Mouse (Mus musculus): ENCODE data around the gene Tepsin.

The Tepsin gene

DNA sequence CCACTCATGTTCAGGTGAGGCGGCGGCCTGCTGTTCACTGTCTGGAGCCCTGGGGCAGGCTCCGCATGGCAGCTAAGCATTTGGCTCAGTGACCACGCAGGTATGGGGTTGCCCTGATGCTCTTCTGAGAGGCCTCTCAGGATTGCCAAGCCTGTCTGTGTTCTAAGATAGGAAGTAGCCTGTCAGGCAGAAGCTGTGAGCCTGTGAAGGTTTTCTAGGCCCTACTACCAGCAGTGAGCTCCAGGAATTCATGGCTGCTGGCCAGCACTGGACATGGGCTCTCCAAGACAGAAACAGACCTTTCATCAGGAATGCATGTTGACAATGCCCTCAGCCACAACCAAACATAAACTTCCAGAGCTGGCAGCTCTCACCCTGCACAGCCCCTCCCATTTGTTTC is 13.6 kb upstream of the Tepsin start:
- in situ Hi-C loops (cut with MboI, MseI) = loop anchor here in 1 of 2 experiments (5.0 kb wide), 1 partner anchor 100 kb away; no protein-coding TSS in a partner anchor

DNA sequence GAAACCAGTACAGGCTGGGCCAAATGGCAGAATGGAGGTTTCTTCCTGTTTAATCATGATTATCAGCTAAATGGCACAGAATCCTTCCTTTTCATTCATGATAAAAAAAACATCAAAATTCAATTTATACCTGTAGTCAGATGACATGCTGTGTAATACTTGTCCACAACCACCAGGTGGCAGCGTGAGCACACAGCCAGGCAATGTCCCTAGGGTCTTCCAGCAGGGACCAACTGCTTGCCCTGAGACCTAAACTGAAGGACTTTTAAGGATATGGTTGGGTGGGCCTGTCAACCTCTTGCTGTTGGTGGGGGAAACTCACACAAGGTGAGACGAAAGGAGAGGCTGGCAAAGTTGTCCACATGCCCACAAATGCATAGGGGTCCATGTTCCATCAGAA is 12.5 kb upstream of the Tepsin start:
- in situ Hi-C loops (cut with MboI, MseI) = loop anchor here in 1 of 2 experiments (5.0 kb wide), 1 partner anchor 101 kb away; no protein-coding TSS in a partner anchor

GRCm38 (mm10) chr11:120110554-120110953 is 12.0 kb upstream of the Tepsin start:
- in situ Hi-C loops (cut with MboI, MseI) = loop anchor here in 1 of 2 experiments (5.0 kb wide), 1 partner anchor 102 kb away; no protein-coding TSS in a partner anchor

- in situ Hi-C loops (cut with MboI, MseI) = loop anchor here in 1 of 2 experiments (5.0 kb wide), 1 partner anchor 103 kb away; no protein-coding TSS in a partner anchor
These were observed 11.2 kb upstream of the Tepsin start for GRCm38 (mm10) chr11:120109558-120110210.

- in situ Hi-C loops (cut with MboI, MseI) = no loop called here
These were observed 9.3 kb upstream of the Tepsin start for GRCm38 (mm10) chr11:120107796-120108195.

GRCm38 (mm10) chr11:120107026-120107425 is 8.5 kb upstream of the Tepsin start:
- in situ Hi-C loops (cut with MboI, MseI) = no loop called here

DNA sequence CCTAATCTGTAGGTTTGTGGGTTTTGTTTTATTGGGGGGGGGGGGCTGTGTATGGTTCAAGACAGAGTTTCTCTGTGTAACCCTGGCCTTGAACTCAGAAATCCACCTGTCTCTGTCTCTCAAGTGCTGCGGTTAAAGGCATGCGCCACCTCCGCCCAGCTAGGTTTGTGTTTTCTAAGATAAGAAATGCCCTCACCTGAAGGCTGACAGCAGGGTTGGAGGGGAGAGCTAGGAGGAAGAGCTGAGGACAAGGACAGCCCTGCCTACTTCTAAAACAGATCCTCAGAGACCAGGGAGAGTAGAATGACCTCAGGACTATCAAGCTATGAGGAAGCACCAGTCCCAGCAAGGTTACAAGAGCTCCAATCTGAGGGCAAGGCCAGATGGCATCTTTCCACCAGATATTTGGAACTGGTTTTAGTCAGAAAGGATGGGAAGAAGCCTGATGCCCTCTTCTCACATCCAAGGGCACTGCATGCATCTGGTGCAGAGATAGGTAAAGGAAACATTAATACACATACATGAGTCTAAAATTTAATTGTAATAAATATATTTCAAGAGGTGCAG is 5.0 kb upstream of the Tepsin start:
- in situ Hi-C loops (cut with MboI, MseI) = no loop called here

- in situ Hi-C loops (cut with MboI, MseI) = no loop called here
These were observed 2.5 kb upstream of the Tepsin start for GRCm38 (mm10) chr11:120101036-120101435.

DNA sequence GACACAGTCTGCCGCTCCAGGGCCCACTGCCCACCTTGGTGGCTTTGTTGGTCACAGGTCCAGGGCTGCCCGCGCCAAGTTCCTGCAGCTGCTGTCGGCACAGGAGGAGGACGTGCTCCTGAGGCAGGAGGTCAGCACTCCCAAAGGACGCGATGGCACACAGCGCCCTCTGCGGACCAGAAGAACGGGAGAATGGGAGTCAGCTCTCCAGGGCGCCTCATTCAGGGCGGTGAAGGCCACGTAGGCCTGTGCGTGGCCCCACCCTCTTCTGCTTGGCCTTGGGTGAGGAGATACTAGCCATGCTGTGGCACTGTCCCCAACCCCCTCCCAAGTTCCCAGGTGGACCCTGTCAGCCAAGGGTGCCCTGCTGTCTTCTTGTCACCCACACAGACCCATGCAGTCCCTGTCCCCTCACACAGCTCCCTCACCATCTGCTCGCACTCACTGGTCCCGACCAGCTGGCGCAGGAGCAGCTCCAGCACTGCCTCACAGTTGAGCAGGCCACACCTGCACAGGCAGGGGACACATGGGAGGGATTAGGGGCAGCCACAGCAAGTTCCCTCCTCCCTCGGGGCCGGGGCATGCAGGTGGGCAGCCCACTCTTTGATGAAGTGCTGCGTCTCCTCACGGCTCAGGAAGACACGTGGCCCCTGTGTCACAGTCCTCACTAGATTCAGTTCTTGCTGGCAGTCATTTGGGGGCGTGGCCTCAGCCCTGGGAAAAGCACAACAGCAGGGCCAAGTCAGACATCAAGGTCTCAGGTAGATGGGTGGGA is 5.5 kb downstream of the Tepsin start:
- in situ Hi-C loops (cut with MboI, MseI) = loop anchor here in 1 of 2 experiments (10.0 kb wide), 1 partner anchor 1132 kb away; the partner anchor contains the start of gene Cybc1

- in situ Hi-C loops (cut with MboI, MseI) = loop anchor here in 1 of 2 experiments (10.0 kb wide), 1 partner anchor 1134 kb away; the partner anchor contains the start of gene Cybc1
These were observed 7.9 kb downstream of the Tepsin start for GRCm38 (mm10) chr11:120090661-120091060.

DNA sequence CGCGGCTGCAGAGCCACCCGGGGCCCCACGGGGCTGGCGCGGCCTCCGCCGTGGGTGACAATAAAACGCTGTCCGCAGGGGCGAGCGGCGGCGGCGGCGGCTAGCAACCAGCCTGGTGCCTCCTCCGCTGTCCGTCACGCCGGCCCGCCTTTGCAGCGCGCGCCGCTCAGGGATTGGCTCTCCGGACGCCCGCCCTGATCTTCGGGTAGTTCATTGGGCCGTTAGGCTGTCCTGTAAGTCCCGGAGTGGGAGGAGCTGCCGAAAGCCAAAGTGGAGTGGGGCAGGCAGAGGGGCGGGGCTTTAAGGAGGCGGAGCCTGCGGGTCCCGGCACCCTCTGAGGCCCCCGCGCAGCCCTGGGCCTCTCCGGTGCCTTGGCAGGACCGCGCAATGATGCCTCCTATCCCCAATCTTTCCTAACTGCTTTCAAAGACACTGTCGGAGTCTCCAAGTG is 11.8 kb downstream of the Tepsin start, which contains the start of gene Cep131:
TSS of gene Cep131 (minus strand) at position 126 of the 451 bp plus-strand sequence.
- in situ Hi-C loops (cut with MboI, MseI) = no loop called here

- in situ Hi-C loops (cut with MboI, MseI) = no loop called here
These were observed 12.5 kb downstream of the Tepsin start for GRCm38 (mm10) chr11:120085891-120086627.

GRCm38 (mm10) chr11:120080282-120080681 is 18.2 kb downstream of the Tepsin start:
- in situ Hi-C loops (cut with MboI, MseI) = no loop called here

GRCm38 (mm10) chr11:120076191-120076590 is 22.3 kb downstream of the Tepsin start:
- in situ Hi-C loops (cut with MboI, MseI) = no loop called here

DNA sequence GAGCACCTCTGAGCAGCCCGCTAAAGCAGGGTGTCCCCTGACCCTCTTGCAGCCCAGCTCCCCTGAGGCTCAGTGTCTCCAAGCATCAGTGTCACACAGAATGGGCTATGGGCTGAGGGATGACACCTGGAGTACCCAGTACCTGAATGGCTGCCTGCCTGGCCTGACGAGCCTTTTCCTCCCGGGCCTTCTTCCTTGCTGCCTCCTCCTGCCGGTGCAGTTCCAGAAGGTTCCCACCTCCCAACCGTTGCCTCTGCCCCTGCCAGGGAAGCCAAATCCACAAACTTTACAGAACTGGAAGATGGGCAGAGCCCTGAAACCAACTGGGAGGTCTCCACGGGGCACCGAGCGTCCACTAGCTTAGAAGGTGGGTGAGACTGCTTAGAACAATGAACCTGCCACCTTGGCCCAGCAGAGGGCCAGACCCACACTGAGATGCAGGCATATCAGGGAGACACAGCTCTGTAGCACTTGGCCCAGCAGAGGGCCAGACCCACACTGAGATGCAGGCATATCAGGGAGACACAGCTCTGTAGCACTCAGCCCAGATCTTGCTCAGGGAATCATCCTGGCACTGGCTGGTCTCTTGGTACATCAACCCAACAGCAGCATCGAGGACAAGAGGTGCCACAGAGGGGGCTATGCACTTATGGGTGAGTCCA is 25.4 kb downstream of the Tepsin start:
- in situ Hi-C loops (cut with MboI, MseI) = no loop called here

- in situ Hi-C loops (cut with MboI, MseI) = no loop called here
These were observed 26.7 kb downstream of the Tepsin start for GRCm38 (mm10) chr11:120071731-120072320.

DNA sequence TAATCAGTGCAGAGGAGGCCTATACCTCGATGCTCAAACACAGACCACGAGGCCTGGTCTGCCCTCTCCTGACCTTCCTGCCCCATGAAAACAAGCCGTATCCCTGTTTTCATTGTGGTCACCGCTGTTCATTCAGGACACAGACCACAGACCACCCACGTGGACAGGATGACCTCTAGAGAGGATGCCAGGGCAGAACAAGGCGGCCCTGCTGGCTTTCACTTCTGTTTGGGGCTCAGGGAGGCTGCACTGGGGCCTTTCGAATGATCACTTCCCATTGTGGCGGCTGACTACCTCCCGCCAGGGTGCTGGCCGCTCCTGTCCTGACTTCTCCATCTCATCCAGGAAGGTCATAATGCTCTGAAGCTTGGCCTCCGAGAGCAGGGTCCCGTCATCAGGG is 27.5 kb downstream of the Tepsin start:
- in situ Hi-C loops (cut with MboI, MseI) = no loop called here

GRCm38 (mm10) chr11:120070286-120070930 is 28.1 kb downstream of the Tepsin start:
- in situ Hi-C loops (cut with MboI, MseI) = no loop called here

DNA sequence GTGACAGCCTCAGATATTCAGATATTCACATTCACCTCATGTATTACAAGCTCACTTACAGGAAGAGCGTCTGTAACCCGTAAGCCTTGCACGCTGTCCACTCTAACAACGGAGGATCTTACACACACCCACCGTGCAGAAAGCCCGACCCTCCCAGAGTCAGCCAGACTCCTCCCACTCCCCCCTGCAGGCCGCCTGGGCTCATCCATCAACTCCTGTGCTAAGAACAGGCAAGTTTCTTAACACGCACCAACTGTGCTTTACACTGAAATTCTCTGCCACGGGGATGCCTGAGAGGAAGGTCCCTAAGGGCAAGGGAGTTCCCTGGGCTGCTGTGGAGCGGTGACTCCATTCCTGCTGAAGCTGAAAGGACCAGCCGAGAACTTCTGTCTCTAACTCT is 29.3 kb downstream of the Tepsin start:
- in situ Hi-C loops (cut with MboI, MseI) = no loop called here

- in situ Hi-C loops (cut with MboI, MseI) = no loop called here
These were observed 30.7 kb downstream of the Tepsin start for GRCm38 (mm10) chr11:120067834-120068233.
